Mouse (Mus musculus) spleen, postnatal 36 days (tissue): ENCODE measurements around the gene Syne2.
A peak's percentile ranks its signal among the peaks of the same experiment; 100 is the strongest.

Experiments used
- DNase-seq, 2 experiments: peaks; one replicate each; pipeline ENCODE4 v3.0.0; 2022; ENCODE audit warnings: low spot score in 2 of 2, mixed read lengths in 1 of 2

The Syne2 gene

DNA sequence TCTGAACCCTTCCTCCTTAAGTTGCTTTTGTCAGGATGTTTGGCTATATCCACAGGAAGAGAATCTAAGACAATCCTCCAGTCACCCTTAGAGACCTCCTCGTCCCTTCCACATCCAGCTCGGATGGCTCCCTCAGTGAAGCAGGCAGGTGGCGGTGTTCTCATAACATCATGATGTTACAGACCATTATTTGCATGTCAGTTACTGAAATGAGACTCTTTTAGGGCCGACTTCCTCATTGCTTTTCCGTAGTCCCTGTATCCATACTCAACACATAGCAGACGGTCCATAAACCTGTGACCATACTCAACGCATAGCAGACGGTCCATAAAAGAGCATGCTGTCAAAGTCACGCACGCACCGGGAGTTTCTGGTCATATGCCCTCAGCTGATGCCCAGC is 106.9 kb downstream of the Syne2 start:
- DNase-seq, result no peak

DNA sequence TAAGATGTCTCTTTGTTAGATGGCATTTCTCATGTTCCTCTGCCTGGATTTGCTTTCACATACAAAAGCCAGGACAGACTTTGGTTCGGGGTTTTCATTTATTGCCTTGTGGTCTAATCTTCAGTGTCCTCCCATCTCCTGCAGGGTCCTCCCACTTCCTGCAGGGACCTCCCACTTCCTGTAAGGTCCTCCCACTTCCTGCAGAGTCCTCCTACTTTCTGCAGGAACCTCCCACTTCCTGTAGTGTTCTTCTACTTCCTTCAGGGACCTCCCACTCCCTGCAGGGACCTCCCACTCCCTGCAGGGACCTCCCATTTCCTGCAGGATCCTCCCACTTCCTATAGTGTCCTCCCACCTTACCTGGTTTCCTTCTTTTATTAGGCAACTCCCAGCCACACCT is 109.7 kb downstream of the Syne2 start:
- no peak for DNase-seq

DNA sequence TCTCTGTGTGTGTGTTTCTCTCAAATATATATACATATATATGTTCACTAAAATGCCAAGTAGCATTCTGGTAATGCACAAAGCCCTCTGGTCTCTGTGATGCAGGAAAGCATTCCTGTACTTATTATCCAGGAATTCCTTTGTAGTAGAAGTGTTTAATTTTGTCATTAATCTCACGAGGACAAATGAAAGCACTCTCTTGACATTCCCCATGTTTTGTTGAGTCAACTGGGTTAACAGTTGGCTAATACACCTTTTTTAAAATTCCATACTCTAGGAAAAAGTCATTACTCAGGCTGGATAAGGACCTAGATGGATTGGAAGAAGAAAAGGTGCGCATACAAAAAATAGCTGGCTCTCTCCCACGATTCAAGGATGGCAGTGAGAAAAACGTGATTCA is 115.6 kb downstream of the Syne2 start:
- DNase-seq, result no peak

DNA sequence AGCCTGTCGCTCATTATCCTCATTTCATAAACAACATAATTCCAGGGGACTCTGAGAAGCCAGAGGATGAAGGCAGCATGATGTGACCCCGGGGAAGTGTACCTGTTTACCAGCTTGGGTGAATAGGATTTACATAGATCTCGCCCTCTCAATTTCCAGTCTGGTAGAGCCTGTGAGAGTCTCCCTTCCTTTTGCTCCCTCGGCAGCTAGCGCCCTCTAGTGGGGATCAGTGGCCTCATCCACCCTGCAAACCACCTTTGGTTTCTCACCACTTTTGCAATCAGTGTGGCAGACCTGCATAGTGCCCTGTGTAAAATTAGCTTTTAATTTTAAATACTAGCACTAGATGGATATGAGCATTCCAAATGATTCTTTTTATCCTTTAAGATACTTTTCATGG is 133.4 kb downstream of the Syne2 start:
- DNase-seq, result peak in 1 of 2 experiments; percentile 13

DNA sequence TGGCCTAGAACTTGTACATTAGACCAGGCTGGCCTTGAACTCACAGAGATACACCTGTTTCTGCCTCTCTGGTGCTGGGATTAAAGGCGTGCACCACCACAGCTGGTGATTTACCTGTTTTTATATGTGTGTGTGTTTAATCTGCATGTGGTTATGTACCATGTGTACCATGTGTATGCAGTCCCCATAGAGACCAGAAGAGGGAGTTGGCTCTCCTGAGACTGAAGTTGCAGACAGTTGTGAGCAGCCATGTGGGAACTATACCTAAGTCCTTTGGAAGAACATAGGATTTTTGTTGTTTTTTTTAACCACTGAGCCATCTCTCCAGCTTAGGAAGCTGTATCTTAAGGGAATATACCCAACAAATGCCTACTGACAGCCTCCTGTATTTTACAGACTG is 134.1 kb downstream of the Syne2 start:
- no peak for DNase-seq

DNA sequence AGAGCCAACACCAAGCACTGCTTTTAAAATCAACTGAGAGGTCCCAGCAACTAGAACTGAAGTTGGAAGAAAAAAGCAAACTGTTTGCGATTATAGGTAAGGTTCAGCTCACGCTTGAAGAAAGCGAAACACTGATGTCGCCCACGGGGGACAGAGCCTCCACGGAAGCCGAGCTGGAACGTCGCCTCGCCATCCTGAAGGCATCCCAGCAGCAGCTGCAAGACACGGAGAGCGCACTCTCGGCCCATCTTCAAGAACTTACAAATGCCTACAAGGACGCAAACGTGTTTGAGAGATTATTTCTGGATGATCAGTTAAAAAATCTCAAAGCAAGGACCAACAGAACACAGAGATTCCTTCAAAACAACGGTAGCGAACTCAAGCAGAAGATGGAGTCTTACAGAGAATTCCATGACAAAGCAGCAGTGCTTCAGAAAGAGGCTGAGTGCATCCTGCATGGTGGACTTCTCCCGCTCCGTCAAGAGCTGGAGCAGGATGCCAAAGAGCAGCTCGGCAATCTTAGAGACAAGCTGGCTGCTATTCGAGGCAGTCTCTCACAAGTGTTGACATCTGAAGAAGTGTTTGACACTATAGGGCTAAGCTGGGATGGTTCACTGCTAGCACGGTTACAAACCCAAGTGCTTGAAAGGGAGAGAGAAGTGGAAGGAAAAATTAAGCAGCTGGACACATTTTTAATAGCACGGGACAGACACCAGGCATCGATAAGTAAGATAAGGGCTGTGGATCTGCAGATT is 148.7 kb downstream of the Syne2 start:
- no peak for DNase-seq

DNA sequence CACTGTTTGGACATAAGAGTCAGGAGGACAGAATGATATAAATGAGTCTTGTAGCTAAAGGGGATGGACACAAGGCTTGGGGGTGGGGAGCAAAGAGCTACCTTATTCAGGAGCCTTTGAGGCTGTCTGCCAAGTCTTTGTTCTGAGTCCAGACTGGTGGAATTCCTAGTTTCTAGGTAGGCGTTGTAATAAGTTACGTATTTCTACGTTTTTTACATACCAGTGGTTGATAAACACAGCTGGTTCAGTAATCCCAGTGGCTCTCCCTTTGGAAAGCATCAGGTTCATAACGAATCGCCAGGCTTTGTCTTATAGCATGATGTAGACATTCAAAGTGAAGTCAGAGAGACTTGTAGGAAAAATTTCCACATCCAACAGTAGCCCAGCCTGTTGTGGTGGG is 161.1 kb downstream of the Syne2 start:
- DNase-seq, result no peak

DNA sequence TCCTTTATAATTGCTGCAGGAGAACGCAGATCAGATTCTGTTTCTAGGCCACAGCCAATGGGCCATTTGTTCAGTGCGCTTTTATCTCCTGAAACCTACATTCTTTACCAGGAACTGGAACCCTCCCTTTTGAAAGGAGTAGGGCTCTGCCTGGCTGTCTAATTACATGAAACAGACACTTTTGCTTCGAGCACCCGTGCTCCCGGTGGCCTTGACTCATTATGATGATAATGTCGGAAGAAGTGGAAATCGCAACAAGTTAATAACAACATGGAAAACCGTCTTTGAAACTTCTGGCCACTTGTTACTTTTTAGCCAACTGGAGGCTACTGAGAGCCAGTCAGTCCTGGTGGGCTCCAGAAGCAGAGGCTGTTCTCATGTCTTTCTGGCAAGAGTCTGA is 165.4 kb downstream of the Syne2 start:
- DNase-seq, result no peak

DNA sequence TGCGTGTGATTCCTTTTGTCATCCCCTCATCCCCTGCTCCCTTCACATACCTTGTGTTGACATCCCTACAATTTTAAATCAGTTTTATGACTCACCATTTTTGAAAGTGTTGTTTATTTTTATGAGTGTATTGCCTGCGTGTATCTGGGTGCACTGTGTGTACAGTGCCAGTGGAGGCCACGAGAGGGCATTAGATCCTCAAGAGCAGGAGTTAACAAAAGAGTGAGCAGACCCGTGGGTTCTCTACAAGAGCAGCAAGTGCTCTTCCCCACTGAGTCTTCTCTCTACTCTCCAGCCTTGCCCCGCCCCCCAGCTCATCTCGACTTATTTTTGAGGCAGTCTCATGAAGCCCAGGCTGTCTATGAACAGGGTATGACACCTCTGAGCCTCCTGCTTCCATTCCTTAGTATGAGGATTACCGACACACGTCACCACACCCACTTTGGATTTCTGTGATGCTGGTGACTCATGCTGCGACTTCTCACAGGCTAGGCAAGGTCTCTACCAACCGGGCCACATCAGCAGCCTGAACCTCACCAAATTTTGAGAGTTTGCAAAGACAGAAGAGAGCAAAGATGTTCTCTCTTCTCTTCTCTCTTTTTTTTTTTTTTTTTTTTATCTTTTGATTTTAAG is 174.4 kb downstream of the Syne2 start:
- DNase-seq, result no peak

DNA sequence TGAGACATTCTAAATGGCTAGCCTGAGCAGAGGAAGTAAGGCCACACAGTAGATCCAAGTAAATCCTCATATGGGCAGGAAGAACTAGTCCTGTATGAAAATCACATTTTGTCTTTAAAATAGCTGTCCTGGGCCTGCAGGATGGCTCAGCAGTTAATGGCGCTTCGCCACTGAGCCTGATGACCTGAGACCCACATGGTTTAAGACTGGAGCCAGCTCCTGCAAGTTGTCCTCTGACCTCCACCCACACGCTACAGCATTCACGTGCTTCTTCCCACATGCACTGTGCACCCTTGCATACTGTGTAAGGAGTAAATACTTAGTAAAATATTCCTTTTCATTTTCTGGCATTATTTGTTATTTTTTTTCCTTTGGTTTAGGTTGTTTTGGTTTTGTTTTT is 175.0 kb downstream of the Syne2 start:
- DNase-seq, result no peak

DNA sequence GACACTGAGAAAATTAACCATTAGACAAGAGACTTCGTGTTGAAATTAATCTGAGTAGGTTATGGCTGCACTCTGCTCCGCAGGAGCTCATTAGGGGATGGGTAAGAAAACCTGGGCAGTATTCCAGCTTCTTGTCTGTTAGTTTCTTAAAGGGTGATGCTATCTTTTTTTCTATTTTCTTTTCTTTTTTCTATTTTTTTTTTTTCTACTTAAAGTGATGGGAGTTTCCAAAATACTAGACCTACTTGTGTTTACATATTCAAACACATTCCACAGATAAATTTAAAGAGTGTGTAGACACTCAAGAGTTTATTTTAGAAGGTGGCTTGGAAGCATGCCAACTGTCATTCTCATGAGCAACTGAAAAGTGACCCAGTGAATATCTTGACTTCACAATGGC is 177.2 kb downstream of the Syne2 start:
- DNase-seq, result no peak

DNA sequence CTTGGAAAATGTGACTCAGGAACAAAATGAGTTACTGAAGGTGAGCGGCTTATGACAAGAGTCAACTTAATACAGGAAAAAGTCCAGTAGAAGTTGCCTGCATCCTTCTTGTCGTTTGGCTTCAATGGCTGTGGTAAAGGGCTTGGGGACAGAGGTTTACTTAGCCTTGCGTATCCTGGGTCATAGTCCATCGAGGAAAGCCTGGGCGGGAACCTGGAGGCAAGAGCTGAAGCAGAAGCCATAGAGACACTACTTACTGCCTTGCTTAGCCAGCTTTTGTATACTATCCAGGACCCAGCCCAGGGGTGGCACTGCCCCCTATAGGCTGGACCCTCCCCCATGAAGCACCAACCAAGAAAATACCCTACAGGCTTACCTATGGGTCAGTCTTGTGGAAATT is 179.6 kb downstream of the Syne2 start:
- no peak for DNase-seq

DNA sequence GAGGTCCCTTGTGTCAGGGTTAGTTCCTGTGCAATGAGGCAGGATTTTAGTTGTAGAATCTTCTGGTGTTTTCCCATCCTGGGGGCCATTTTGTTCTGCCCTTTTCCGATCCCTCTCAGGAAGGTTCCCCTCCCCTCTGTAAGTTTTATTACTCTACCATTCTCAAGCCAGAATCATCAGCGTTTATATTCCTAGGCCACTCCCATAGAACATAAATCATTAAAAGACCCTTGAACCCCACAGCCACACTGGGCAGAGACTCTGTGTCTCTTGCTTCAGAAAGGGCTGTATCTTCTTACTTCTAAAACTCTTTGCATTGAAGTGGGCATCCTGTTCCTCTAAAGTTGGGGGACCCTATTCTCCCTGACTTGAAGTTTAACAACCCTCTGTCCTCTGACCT is 180.5 kb downstream of the Syne2 start:
- DNase-seq, result no peak

DNA sequence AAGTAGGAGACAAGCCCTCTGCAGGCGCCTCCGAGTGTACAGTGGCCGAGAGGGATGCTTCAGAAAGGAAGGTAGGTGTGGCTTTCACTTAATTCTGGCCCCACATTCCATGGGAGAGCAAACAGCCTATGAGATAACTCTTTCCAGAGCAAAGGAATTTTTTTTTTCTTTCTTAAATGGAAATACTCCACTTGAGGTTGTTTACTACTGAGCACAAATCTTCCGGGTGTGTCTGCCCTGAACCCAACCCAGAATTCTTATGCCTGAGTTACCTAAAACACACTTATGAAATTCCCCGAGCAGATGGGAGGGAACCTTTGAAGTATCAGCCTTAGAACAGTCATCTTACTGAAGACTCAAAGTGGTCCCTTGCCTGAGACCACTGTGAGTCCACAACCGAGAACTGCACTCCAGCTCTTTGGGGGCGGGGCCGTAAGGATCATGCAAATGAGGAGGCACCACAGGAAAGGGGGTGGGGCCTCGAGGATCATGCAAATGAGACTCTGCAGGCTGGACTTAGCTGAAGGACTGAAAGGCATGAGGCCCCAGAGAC is 186.8 kb downstream of the Syne2 start:
- peak in 1 of 2 experiments; percentile 5 for DNase-seq

DNA sequence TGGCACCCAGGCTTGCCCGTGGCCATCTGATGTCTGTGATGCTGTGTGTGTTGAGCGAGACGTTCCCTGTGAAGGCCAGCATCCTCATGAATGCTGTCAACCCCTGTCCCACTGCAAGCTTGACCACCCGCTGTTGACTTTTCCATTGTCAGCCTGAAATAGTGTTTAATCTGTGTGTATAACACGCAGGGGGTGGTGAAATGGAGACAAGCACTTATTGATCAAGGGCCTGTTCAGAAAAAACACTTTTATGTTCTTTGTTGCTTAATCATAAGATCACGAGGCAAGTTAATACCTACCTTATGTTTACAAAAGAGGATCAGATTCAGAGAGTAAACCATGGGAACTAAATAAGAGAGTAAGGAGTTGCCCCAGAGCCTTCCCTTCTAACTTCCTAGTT is 191.1 kb downstream of the Syne2 start:
- no peak for DNase-seq

DNA sequence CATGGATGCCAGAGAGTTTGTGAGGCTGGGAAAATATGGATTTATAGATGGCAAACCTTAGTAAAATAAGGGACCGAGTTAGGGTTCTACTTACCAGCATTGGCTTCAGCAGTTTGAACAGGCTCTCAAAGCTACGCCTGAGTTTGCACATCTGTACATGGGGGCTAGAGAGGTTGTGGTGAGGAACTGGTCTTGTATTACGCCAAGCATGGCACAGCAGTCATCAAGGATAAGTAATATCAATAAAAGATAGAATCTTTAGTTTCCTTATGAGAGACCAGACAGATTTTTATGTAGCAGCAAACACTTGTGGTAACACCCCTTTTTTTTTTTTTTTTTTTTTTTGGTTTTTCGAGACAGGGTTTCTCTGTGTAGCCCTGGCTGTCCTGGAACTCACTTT is 194.9 kb downstream of the Syne2 start:
- DNase-seq, result no peak

DNA sequence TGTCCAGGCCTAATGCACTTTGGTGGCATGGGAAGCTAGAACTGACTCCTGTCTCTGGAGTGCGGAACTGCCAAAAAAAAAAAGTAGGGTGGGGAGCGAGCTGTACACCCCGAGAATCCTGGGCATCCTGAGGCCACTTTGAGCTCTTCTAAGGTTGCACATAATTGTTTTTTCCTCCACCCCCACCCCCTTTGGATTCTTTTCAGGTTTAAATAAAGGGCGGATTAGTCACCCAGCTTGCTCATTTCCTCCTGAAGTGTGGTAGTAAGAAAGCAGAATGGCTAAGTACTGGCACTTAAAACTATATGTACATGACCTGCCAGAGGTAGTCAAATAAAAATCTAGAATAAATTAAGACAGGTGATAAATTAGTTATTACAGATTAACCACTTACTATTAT is 195.5 kb downstream of the Syne2 start:
- DNase-seq, result no peak

DNA sequence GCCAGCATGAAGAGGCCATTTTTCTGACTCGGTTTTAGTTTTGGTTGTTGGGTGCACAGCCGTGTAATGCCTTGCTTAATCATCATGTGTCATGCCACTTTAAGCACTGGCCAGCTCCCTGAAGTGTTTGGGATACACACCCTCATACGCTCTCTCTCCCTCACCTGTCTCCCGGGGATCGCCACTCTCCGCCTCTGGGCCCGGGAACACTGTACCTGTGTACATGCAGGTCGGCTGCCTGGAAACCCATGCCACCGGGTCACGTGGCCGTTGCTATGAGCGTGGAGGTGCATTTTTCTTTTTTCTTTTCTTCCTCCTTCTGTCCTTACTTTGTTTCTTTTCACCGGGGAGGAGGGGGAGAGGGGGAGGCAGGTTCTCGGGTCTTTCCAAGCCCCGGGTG is 197.1 kb downstream of the Syne2 start:
- no peak for DNase-seq

DNA sequence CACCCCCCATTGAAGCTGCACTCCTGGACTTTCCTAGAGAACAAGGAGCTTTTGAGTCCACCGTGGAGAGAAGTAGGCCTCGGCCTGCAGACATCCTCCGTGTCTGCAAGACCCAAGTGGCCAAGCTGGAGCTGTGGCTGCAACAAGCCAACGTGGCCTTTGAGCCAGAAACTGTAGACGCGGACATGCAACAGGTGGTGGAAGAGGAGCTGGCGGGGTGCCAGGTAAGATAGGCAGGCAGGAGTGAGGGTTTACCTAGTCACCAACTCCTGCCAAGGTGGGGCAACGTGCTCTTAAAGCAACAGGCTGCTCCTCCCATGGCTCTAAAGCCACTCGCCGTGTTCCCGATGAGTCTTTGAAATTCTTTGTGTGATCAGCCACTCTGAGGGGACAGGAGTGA is 197.6 kb downstream of the Syne2 start:
- no peak for DNase-seq

DNA sequence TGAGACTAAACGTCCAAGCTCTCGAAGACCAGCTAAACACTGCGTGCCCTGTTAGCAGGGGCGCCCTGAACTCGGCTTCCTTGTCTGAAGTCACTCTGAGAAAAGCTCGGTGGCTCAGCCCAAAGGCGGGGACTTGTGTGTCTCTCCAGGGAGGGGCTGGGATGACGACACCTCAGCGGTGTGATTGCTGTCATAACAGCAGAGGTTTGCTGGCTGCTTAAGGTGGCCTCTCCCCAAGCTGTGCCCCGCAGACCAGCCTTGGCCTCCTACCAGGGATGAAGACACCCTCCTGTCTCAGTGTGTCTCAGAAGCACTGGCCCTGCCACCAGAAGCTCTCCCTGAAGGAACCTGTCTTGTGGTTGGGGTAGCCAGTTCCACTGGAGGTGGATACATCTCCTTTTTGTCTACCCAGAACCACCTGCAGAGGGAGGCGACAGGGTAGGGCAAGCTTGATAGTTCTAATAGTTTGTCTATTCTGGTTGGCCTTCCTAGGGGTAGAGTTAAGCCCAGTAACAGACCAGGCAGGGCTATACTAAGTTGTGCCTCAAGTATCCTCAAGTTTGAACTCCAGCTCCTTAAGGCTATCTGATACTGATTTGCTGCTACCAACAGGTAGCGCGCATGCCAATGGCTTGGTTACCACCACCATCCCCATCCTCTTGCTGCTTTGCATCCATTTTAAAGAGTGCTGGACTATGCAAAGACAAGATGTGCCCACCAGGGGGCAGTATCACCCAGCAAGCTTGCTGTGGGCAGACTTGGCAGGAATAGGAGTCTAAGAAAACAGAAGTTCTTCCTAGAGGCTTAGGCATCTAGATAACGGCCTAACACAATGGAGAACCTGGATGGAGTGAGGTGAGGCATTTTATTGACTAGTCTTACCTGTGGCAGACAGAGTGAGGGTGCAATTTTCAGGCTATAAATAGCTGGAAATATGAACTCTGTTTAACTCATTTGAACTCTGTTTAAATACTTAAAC is 198.5 kb downstream of the Syne2 start:
- DNase-seq, result peak; percentile 58 to 62

DNA sequence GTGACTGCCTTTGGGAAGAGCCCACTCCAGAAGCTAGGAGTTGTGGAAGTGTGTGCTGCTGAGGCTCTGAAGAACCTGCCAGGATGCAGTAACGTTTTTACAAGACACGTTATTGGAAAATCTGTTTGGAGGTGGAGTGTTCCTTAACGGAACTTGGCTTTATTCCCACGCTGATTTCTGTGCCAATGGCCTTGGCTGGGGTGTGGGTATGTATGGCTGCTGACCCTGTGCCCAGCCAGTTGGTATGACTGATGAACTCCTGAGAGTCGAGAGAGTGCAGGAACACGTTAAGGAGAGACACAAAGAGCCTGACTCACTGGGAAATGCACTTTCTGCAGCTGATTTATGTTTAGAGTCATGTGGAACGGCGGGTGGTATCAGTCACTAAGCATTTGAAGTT is 200.7 kb downstream of the Syne2 start:
- no peak for DNase-seq

DNA sequence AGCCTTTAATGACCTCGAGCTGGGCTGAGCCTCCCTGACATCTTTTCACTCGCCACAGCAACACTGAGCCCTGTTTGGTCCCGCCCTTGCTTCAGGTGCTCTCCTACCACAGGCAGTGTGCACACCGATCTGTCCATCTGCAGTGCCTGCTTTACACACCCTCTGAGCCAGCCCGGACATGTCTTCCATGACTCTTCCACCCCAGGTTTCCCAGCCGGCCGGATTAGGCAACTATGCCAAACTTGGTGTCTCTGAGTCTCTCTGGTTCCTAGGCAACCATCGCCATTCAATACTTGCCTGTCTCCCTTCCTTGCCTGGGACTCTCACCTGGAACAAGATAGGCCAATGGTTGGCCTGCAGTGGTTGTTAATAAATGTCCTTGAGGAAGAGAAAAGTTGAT is 224.4 kb downstream of the Syne2 start:
- no peak for DNase-seq
